Mouse (Mus musculus): ENCODE data around the gene Slc51b. TPM values are rescaled to one million over a fixed set of nuclear protein-coding genes. Genes with fewer than 3 reads are reported as not detected.

Gene Slc51b
- polyA plus RNA-seq (2017; shearing (Covaris generic)), result not detected

DNA sequence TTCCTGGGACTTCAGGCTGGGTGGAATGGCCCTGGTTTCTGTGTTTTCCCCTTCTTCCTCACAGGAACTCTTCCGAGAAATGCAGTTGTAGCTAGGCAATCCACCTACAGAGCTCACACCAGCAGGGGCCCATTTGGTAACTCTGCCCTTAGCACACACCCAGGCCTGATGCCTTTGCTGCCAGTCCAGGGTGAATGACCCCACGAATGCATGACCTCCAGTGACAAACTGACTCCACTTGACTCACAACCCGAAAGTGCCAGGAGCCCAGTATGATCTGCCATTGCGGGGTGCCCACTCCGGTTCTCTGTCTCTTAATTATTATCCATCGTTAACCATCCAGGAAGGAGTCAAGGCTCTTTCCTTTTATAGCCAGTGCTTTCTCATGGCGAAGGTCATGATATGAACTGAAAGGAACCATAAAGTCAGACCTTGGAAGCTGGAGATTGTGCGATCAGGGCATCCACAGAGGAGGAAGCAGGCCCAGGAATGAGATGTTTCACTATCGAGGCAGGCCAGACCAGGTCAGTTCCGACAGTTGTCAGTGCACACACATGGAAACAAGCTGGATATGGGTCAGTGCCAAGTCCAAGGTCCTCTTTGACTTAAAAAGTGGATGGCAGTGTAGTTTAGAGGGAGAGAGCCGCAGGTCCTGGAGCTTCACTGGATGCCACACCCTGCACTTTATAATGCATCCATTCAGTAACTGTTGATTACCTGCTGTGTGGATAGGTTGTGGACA, at the start of gene Slc51b:
Gene Slc51b, minus strand, starts transcription at position 196 of the 742 bp plus-strand sequence.
- ATAC-seq, result no peak

DNA sequence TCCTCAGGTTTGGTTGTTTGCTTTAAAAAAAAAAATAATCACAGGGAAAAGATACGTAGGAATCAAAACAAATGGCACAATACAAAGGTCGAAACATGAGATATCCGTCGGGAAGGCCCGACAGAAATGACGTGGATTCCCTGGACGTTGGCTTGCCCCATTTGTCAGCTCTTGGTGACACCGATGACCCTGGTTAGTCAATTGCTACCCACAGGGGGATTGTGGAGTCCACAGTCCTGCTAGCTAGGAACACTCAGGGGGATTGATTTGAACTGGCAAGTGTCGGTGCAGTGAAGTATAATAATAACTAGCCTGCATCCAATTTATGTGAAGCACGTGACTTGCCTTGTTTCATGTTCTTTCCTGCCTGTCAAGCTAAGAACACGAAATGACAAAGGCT, 44.9 kb upstream of the Slc51b start:
- no peak for ATAC-seq

DNA sequence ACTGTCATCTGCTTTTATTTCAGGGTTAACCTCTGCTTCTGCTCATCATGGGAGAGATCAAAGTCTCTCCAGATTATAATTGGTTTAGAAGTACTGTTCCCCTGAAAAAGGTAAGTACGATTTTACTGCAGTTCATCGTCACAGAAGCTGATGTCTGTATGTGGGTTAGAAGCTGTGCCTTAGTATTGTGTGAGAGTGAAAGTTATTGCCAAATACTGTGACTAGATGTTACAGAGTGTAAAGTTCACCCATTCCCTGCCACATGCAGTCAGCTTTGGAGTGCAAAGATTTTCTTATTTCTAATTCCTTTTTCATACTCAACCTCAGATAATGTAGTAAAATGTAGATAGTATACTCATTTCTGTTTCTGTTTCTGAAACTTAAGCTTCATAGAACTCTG, 42.5 kb upstream of the Slc51b start:
- ATAC-seq, result no peak

DNA sequence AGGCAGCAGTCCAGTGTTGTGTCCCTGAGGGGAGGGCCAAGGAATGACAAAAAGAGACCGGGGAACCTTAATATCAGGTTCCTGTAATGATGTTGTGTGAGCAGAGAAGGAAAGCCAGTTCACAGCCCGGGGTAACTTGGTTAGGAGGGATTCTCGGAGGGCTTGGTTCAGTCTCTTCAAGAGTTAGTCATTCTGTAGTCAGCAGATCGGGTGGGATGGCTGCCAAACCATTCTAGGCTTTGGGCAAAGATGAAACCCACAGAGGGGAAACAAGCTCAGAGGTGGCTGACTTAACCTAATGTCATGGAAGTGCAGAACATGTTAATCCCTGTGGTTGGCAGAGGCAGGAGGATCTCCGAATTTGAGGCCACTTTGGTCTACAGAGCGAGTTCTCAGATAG, 41.4 kb upstream of the Slc51b start:
- ATAC-seq, result no peak

DNA sequence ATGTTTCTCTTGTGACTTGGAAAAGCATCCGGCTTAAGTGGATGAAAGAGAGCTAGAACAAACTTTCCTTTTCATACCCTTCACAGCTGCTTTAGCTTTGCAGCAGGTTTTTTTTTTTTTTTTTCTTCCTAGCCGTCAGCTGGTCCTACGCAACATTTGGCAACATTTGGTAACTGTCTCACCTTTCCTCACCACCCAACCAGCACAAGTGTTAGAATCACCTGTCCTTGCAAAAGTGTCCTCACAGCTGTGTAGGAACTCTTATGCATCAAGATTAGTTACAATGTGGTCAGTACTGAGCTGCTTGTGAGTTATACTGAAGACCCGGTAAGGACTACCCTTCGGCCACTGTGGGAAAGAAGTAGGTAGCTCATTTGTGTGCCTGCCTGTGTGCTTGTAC, 39.8 kb upstream of the Slc51b start:
- ATAC-seq, result no peak

DNA sequence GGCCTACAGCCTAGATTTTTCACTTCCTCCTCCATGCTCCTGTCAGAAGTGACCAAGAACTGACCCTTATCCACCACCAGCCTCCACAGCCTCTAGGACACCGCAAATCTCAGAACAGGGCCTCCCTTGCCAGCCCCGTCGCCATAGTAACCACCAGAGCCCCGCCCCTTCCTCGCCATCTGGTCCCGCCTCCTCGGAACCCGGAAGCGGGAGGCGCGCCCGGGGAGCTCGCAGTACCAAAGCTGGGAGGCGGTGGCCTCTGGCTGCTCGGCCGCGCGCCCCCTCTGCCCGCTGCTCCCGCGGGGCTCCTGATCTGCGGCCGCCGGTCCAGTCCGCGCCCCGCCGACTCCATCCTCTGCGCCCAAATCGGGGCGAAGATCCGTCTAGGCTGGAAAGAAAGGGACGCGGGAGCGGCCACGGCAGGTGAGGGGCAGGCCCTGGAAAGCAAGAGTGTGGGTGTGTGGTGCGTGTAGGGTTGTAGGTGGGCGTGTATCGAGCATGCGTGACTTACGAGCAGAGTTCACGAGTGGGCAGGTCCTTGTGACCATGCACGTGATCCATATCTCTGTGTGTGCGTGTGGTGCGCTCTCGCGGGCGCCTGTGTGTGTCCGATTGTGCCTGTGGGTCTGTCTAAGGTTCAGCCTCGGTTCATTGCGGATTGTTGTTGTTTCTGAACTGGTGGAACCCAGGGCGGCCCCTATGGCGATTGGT, 38.1 kb upstream of the Slc51b start, which contains the start of gene Spg21:
Gene Spg21, plus strand, starts transcription at position 216 of the 711 bp plus-strand sequence.
- ATAC-seq, result peak; percentile 94

DNA sequence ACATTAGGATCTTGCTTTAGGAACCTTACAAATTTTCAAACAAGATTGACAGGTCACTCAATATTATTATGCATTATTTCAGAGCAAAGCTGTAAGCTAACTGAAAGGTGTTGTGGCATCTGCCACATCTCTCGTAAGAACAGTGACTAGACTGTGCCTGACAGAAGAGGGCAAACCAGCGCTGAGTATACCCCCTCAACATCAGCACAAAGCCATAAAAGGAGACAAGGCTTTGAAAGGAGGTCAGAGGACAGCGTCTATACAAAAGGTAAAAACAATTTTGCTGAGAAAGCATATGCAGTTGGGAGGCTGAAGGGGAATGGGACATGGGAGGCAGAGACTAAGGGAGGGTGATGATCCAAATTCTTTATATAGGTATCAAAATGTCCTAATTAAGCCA, 37.4 kb upstream of the Slc51b start:
- no peak for ATAC-seq

- no peak for ATAC-seq
These were observed 36.2 kb upstream of the Slc51b start for GRCm38 (mm10) chr9:65458975-65459374.

- no peak for ATAC-seq
These were observed 25.2 kb upstream of the Slc51b start for GRCm38 (mm10) chr9:65447951-65448350.

- ATAC-seq, result no peak
These were observed 21.9 kb upstream of the Slc51b start for GRCm38 (mm10) chr9:65444692-65445091.

DNA sequence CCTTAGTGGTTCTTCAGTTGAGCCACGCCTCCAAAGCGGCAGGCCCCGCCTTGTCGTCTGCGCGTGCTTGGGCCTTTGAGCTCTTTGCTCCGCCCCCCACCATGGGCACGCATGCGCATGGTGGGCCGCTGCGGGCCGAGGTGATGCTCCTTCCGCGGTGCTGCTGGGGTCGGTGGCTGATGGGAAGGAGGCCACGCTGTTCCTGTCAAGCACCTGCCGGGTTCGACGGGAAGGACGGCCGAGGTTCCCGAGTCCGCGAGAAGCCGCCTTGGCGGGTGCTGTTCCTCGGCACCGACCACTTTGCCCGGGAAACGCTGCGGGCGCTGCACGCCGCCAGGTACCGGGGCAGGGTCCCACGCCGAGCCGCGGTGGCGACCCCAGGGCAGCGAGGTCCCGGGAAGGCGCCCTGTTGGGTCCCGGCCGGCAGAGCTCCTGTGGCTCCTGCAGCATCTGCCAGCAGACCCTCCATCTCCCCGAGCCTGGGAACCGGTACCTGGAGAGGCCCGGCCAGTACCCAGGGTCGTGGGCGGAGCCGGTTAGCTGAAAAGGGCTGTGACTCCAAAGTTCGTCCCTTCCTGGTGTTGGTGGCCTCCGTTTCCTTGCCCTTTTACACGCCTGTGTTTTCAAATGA, 13.0 kb upstream of the Slc51b start, which contains the start of gene Mtfmt:
Gene Mtfmt, plus strand, starts transcription at position 112 of the 631 bp plus-strand sequence.
- ATAC-seq, result peak; percentile 93

DNA sequence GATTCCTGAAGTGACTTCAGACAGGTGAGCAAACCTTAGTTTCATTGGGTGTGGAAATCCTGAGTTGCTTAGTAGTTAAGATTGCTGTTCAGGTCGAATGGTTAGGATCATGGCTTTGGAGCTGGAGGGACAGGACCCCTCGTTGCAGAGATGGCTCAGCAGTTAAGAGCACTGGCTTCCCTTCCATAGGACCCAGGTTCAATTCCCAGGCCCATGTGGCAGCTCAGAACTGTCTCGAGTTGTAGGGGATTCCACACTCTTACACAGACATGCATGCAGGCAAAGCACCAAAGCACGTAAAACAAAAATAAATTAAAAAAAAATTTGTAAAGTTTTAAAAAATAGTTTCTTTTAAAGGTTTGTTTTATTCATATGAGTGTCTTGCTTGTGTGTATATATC, 12.5 kb upstream of the Slc51b start:
- no peak for ATAC-seq

DNA sequence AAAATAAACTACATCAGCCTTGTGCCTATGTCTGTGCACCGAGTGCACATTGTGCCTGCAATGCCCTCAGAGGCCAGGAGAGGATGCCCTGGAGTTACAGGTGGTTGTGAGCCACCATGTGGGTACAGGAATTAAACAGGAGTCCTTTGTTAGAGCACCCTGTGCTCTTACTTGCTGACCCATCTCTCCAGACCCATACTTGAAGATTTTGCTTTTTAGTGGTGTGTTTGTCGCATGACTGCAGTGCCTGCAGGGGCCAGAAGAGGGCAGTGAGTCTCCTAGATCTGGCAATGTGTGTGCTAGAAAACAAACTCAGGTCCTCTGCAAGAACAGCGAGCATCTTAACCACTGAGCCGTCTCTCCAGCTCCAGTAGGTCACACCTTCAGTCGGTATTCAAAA, 11.4 kb upstream of the Slc51b start:
- ATAC-seq, result no peak

DNA sequence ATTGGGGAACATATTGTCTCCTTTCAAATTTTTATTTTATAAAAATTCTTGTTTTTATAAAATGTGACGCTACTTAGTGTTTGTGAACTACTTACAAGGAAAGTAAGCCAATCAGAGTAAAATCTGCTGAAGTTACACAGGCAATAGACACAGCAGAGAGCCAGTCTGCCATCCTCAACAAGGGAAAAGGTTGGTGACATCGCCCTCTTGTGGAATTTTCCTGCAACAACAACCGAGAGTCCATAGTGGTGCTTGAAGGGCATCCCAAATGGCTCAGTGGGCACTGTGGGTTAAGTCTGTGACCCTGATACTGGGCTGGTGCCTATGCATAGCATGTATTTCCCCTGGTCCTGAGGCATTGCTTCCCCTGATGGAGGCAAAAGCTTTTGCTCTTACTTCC, 9.5 kb upstream of the Slc51b start:
- ATAC-seq, result no peak

DNA sequence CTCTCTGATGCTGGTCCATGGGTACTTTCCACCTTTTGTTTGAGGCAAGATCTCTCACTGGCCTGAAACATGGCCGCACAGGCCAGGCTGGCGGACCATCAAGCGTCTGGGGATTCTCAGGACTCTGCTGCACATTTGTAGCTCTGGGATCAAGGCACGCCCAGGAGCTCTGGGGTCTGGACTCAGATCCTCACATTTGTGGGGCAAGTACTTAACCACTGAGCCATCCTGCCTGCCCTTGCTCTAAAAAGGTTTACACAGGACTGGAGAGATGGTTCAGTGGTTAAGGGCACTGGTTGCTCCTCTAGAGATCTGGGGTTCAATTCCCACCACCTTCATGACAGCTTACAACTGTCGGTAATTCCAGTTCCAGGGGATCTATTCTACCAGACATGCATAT, 8.2 kb upstream of the Slc51b start:
- ATAC-seq, result no peak

- ATAC-seq, result no peak
These were observed 7.6 kb upstream of the Slc51b start for GRCm38 (mm10) chr9:65430401-65430800.

- ATAC-seq, result no peak
These were observed 5.2 kb upstream of the Slc51b start for GRCm38 (mm10) chr9:65428003-65428402.

GRCm38 (mm10) chr9:65427511-65427910, 4.8 kb upstream of the Slc51b start:
- ATAC-seq, result no peak

DNA sequence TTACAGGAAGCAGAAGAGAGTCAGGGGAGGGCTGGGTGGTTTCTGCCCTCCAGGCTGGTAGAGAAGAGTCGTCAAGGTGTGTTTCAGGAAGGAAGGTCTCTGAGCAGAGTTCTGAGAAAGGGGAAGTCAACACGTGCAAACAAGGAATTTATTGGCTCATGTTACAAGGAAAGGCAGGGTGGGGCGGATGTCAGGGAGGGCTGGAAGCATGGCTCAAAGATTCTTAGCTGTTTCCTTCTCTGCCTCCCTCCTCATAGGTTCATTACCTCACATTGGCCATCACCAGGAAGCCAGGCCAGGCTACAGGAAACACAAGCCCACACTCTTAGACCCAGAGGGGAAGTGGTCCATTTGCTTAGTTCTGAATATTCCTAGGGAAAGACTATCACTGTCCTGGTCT, 1.6 kb upstream of the Slc51b start:
- ATAC-seq, result no peak

DNA sequence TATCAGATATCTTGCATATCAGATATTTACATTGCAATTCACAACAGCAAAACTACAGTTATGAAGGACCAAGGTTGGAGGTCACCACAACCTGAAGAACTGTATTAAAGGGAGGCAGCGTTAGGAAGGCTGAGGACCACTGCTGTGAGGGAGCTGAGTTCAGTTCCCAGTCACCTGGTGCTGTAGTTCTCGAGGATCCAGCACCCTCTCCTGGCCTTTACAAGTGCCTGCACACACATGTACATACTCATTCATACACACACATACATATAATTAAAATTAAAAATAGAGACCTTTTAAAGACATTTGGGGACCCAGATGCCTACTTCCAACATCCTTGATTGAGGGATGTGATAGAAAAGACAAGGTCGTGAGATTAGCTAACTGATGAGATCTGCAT, 3.1 kb downstream of the Slc51b start:
- no peak for ATAC-seq

GRCm38 (mm10) chr9:65417738-65418137, 5.0 kb downstream of the Slc51b start:
- ATAC-seq, result no peak

- ATAC-seq, result no peak
These were observed 11.4 kb downstream of the Slc51b start for GRCm38 (mm10) chr9:65411326-65411725.

DNA sequence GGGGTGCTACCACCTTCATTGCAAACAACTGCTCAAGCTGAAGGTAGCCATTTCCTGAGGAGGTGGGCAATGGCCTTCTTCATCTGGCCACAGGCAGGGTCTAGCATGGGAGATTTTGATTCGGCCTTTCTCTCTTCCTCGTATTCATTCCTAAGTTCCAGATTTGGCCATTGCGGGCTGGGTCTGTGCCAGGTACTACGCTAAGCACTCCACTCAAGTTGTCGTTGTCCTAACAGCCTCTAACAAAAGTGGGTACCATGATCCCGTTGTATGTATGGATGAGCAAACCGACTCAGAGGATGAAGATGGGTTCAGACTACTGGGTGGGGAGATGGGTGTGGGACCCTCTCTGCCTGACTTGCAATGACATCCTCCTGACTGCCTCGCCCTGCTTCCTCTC, 12.4 kb downstream of the Slc51b start:
- no peak for ATAC-seq

- no peak for ATAC-seq
These were observed 13.9 kb downstream of the Slc51b start for GRCm38 (mm10) chr9:65408871-65409295.

Data from activated CD4-positive, CD25-positive, alpha-beta regulatory T cell, adult 4 months (primary cell).